ENCODE assay signal across 10 mouse cellular contexts in genomic region chrX:94288923-94289322, GRCm38 (mm10). TPM values are rescaled to one million over a fixed set of nuclear protein-coding genes. Genes with fewer than 3 reads are reported as not detected.
DNase-seq lines count a peak whose midpoint lies in the region; ATAC-seq and TF ChIP-seq lines count a peak whose summit lies in the region.
"Had no signal": no experiment of that assay in that cellular context is flagged by ENCODE, and none has a peak within 500 bp of the region (broad histone marks: within the 10 kb centered on the region; RNA-seq: fewer than 3 reads in every experiment).

No protein-coding gene starts in this region.

- H3K27me3 ChIP-seq in heart, adult 2 months (ENCODE audit: control insufficient read depth, insufficient read depth, low read length) = no peaks in the 10 kb centered on the region
- H3K27me3 ChIP-seq in heart, embryonic 11.5 days (ENCODE audit: control insufficient read depth, insufficient read depth, low read length) = peaks cover 11% of the 10 kb centered on the region

- H3K36me3 ChIP-seq in heart, adult 2 months (ENCODE audit: control insufficient read depth, insufficient read depth, low read length) = no peaks in the 10 kb centered on the region
- no peaks in the 10 kb centered on the region for H3K36me3 ChIP-seq in heart, embryonic 11.5 days (ENCODE audit: control insufficient read depth, insufficient read depth, low read length)
- H3K36me3 ChIP-seq: limb, embryonic 13.5 days; stomach, embryonic 15.5 days had no signal

- no peak overlapping the region for H3K4me2 ChIP-seq in heart, embryonic 11.5 days
- H3K4me2 ChIP-seq: limb, embryonic 13.5 days; stomach, embryonic 15.5 days had no signal

- ATAC-seq in heart, embryonic 11.5 days (replicated peaks; ENCODE audit: insufficient number of reproducible peaks, low FRiP score, low TSS enrichment) = no peak
- peak; percentile 72 for ATAC-seq in megakaryocyte, adult 5-6 weeks (ENCODE audit: poor library complexity, severe bottlenecking)

- no peak overlapping the region for H3K4me3 ChIP-seq in heart, adult 2 months
- no peak overlapping the region for H3K4me3 ChIP-seq in heart, embryonic 11.5 days (ENCODE audit: low read depth, low read length)
- H3K4me3 ChIP-seq: limb, embryonic 13.5 days; stomach, embryonic 15.5 days had no signal

- H3K4me1 ChIP-seq in heart, adult 2 months (ENCODE audit: control insufficient read depth, insufficient read depth, low read length) = no peaks in the 10 kb centered on the region
- no peaks in the 10 kb centered on the region for H3K4me1 ChIP-seq in heart, embryonic 11.5 days (ENCODE audit: control insufficient read depth, insufficient read depth, low read length)
- H3K4me1 ChIP-seq: limb, embryonic 13.5 days; stomach, embryonic 15.5 days had no signal

- intact Hi-C loops in heart, adult 2 months (cut with DNase I) = loop anchor here (5.0 kb wide), 1 partner anchor 258 kb away; no protein-coding TSS in a partner anchor
- intact Hi-C loops in heart, postnatal 10 days (cut with DNase I) = loop anchor here (1.0 kb wide), 1 partner anchor 77 kb away; the partner anchor contains the start of gene Fam90a1b

- no peak for TF ChIP-seq POLR2A in heart, adult 2 months (IDR thresholded peaks at IDR 0.05; ENCODE audit: insufficient read depth, low read depth, low read length)

- no peaks in the 10 kb centered on the region for H3K79me2 ChIP-seq in heart, adult 2 months (replicated peaks; ENCODE audit: control insufficient read depth, insufficient read depth, low read length)

- no peak overlapping the region for H3K27ac ChIP-seq in heart, adult 2 months
- no peak overlapping the region for H3K27ac ChIP-seq in heart, embryonic 11.5 days (ENCODE audit: low read depth, low read length)
- H3K27ac ChIP-seq: limb, embryonic 13.5 days; stomach, embryonic 15.5 days had no signal

- H3K9me3 ChIP-seq in heart, embryonic 11.5 days (replicated peaks; ENCODE audit: control insufficient read depth, low read length) = no peaks in the 10 kb centered on the region
- H3K9me3 ChIP-seq: limb, embryonic 13.5 days; stomach, embryonic 15.5 days had no signal

- no peak for DNase-seq in heart, adult 2 months
- DNase-seq in right cerebral cortex, adult 2 months (ENCODE audit: low spot score in 2 of 2) = peak; percentile 11 to 33
- no peak for DNase-seq in right cerebral cortex, postnatal 10 days (ENCODE audit: low spot score in 2 of 2)
- DNase-seq in c-Kit-negative CD71-positive TER-119-positive erythroid progenitor cells, embryonic 14.5 days (ENCODE audit: low read depth, low spot score) = peak; percentile 30
- DNase-seq in heart, postnatal 10 days = peak; percentile 29 to 35
- no peak for DNase-seq in frontal cortex, postnatal 10 days (ENCODE audit: low spot score in 2 of 2)

- TF ChIP-seq EP300 in heart, adult 2 months (IDR thresholded peaks at IDR 0.05; ENCODE audit: insufficient read depth, low read depth, low read length) = no peak

- WGBS in heart, adult 2 months = 5% methylated on average over 2 of the region's 2 CpGs
- WGBS in heart, embryonic 11.5 days (ENCODE audit: insufficient replicate concordance) = 12% methylated on average over 2 of the region's 2 CpGs

- H3K9ac ChIP-seq in heart, adult 2 months (ENCODE audit: low read depth, low read length) = no peak overlapping the region
- no peak overlapping the region for H3K9ac ChIP-seq in heart, embryonic 11.5 days (ENCODE audit: low read depth, low read length)
- H3K9ac ChIP-seq: limb, embryonic 13.5 days; stomach, embryonic 15.5 days had no signal

- TF ChIP-seq CTCF in heart, adult 2 months (IDR thresholded peaks at IDR 0.05) = peak; percentile 86

RNA-seq across cellular contexts. Expression of gene Klhl15, which starts 54.5 kb away (rescaled TPM):
- total RNA-seq in heart, adult 2 months (2021) = 1 to 10 TPM; 6.1 to 9.1 TPM
- 3.4 TPM in 2 replicates for polyA plus RNA-seq in heart, adult 2 months (2012; rRNA removed)
- polyA plus RNA-seq in heart, embryonic 11.5 days (2014; fragmentation: Nextera tagmentation; extraction: Ambion mirVana) = 4.4 and 5.2 TPM in 2 replicates
- total RNA-seq in heart, postnatal 10 days (2021) = 10 to 100 TPM in 1 of 2 experiments, 1 to 10 TPM in 1; 9.1 to 11.5 TPM
- total RNA-seq in megakaryocyte, adult 5-6 weeks (2015) = 9.4 and 12.9 TPM in 2 replicates
- 6.9 and 7.2 TPM in 2 replicates for total RNA-seq in megakaryocyte, adult 5-6 weeks (2017)

Comparison
In these comparisons a context has a peak if more than half of its experiments do, and no peak if none do; other contexts are left out.
1. DNase-seq: peak in right cerebral cortex, adult 2 months (2 of 2), c-Kit-negative CD71-positive TER-119-positive erythroid progenitor cells, embryonic 14.5 days (single experiment) and heart, postnatal 10 days (2 of 2); none in heart, adult 2 months (0 of 2), right cerebral cortex, postnatal 10 days (0 of 2) and frontal cortex, postnatal 10 days (0 of 2).